Mouse (Mus musculus) thymus, adult 2 months (tissue): ENCODE results near the gene Cd46. TPM values are rescaled to one million over a fixed set of nuclear protein-coding genes. Genes with fewer than 3 reads are reported as not detected.

Experiments
- DNase-seq: peaks from one replicate; pipeline ENCODE4 v3.0.0; 2021
- H3K27ac ChIP-seq: fragments of 200-500 bp; 2 replicates; pipeline ENCODE4 v1.5.1; 2012; ENCODE audit warnings: low read length, control low read depth; ENCODE audit not compliant: control insufficient read depth, insufficient read depth
- H3K27me3 ChIP-seq: fragments of 200-500 bp; 2 replicates; pipeline ENCODE4 v1.6.1; 2012; ENCODE audit warnings: mild to moderate bottlenecking, low read length, moderate library complexity, mixed read lengths; ENCODE audit not compliant: control insufficient read depth, insufficient read depth
- H3K36me3 ChIP-seq: fragments of 200-500 bp; 2 replicates; pipeline ENCODE4 v1.6.1; 2012; ENCODE audit warnings: mild to moderate bottlenecking, low read length, moderate library complexity; ENCODE audit not compliant: control insufficient read depth, insufficient read depth
- H3K4me1 ChIP-seq: fragments of 200-500 bp; replicated peaks from 2 replicates; pipeline ENCODE4 v1.6.1; 2012; ENCODE audit warnings: low read length; ENCODE audit not compliant: control insufficient read depth, insufficient read depth
- H3K4me3 ChIP-seq: fragments of 200-500 bp; 2 replicates; pipeline ENCODE4 v1.5.1; 2012; ENCODE audit warnings: mild to moderate bottlenecking, low read length, control low read depth, moderate library complexity; ENCODE audit not compliant: control insufficient read depth, insufficient read depth
- CTCF ChIP-seq: fragments of 200-500 bp; IDR thresholded peaks from 2 replicates; pipeline ENCODE4 v1.5.1; 2012; ENCODE audit warnings: mild to moderate bottlenecking, control low read depth, low read length, moderate library complexity, borderline replicate concordance; ENCODE audit not compliant: control insufficient read depth, poor library complexity, insufficient read depth; ENCODE audit errors: extremely low read depth
- POLR2A ChIP-seq: fragments of 200-500 bp; IDR thresholded peaks from 2 replicates; pipeline ENCODE4 v1.6.1; 2012; ENCODE audit warnings: mild to moderate bottlenecking, low read length, control low read depth, moderate library complexity; ENCODE audit not compliant: control insufficient read depth, poor library complexity, insufficient read depth; ENCODE audit errors: extremely low read depth
- WGBS: fragments of 180-500 bp; shearing (Covaris S2); methylation state at CpG from one replicate; pipeline ENCODE4 v1.1.7; 2018; 5-methylcytosine and 5-hydroxymethylcytosine counted together
- polyA plus RNA-seq: library from polyadenylated mRNA; depleted of rRNA; stranded (reverse); fragments of >200 nt; gene quantifications from 2 replicates; pipeline ENCODE4 v1.2.3, GENCODE M21; 2012; rRNA removed

Cd46 gene
- polyA plus RNA-seq, 1 experiment, result 2.0 TPM

DNA sequence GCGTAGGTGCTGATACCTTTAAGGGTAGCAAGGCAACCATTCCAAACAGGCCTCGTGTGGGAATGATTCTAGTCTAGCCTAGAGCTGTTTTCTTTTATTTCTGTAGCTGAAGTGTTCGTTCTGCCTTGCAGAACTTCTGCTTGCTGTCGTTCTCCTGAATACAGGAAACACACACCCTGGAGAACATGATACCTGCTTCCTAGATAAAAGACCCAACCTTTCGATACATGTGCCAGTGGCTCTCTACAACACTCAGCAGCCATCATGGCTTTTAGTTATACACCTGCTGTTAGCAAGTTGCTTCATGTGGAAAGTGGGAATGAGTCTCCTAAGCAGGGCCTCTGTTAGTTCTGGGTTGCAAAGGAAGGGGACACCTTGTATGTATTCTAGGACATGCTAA is 97.8 kb downstream of the Cd46 start:
- Histone ChIP-seq H3K4me1 (0 out of 2 replicates have a peak, but pooled peaks cover 4% of the 10 kb centered on the region), H3K27ac (no peak overlapping the region), H3K4me3 (no peak overlapping the region), H3K27me3 (no peaks in the 10 kb centered on the region), H3K36me3 (no peaks in the 10 kb centered on the region)
- DNase-seq, result no peak
- 78% methylated on average over 5 of the region's 5 CpGs for WGBS
- TF ChIP-seq CTCF (no peak), POLR2A (no peak)

DNA sequence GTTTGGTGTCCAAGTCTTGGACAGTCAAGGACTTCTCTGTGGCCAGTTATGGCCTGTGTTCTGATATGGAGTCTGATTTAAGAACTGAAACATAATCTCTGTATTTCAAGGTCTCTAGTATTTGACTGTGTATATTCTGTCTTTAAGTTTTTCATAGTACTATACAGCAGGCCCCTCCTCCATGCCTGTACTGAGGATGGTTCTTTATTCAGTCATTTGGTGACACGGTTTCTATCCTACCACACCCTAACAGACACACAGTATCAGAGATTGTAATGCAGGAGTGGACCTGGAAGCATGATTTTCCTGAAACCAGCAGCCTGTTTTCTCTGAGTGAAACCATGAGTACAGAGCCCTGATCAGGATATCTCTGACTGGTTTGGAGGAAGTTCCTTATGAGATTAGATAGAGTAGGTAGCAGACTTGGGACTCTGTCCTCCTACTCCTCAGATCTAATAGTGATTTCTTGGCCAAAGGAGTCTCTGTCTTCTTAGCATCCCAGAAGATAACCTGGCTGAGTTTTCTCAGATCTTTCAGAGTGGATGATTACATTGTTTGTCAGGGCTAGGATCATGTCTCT is 98.5 kb downstream of the Cd46 start:
- WGBS, result 83% methylated on average over 1 of the region's 1 CpGs
- TF ChIP-seq POLR2A (no peak), CTCF (no peak)
- Histone ChIP-seq H3K27ac (no peak overlapping the region), H3K27me3 (no peaks in the 10 kb centered on the region), H3K4me1 (0 out of 2 replicates have a peak, but pooled peaks cover 4% of the 10 kb centered on the region), H3K4me3 (no peak overlapping the region), H3K36me3 (no peaks in the 10 kb centered on the region)
- DNase-seq, result no peak

DNA sequence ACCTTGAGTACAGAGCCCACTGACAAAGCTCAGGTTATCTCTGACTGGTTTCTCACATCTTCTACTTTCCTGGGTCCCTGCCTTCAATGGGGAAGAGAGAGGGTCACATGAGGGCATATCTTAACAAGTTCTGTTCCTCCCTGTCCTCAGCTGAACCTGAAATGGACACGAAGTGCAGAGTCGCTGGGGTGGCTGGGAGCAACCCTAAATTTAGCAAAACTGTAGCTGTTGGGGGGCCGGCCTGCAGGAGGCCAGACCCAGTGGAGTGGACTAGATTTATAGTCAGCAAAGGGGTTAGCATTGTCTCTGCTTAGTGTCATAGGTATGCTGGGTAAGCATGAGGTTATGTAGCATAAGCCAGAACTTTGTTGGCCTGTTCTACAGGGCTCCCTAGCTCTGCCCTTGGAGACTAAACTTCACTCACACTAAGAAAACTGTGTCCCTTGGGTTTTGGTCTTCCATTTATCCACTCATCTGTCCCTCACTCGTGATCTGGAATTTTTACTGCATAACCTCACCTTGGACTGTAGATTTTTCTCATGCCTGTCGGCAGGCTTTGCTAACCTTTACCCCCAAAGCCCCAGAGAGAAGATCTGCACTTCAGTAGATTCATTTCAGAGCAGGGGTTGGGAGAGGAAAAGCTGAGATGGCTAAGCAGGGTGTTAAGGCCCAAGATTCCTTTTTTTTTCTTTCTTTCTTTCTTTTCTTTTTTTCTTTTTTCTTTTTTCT is 99.3 kb downstream of the Cd46 start:
- Histone ChIP-seq H3K27ac (no peak overlapping the region), H3K4me3 (no peak overlapping the region), H3K36me3 (no peaks in the 10 kb centered on the region), H3K27me3 (no peaks in the 10 kb centered on the region), H3K4me1 (0 out of 2 replicates have a peak, but pooled peaks cover 4% of the 10 kb centered on the region)
- no peak for TF ChIP-seq CTCF
- TF ChIP-seq POLR2A, result no peak
- no peak for DNase-seq
- WGBS, result 81% methylated on average over 5 of the region's 5 CpGs

DNA sequence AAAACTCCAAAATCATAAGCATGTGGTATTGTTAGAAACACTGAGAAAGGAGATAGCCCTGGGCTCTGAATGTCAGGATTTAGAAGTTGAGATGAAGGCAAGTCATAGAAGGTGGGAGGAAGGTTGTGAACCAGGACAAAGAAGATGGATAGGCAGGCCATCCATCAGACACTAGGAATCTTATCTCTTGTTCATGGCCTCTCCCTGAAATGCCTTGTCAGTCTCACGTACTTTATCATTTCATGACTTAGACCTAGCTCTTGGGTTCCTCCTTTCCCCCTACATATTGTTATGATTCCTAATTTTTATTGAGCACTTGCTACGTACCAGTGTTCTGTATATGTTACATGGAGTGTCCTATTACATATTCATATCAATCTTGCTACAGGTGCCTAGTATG is 100.4 kb downstream of the Cd46 start:
- no peaks in the 10 kb centered on the region for H3K36me3 ChIP-seq
- TF ChIP-seq CTCF, result no peak
- TF ChIP-seq POLR2A, result no peak
- 98% methylated on average over 2 of the region's 2 CpGs for WGBS
- DNase-seq, result no peak
- 0 out of 2 replicates have a peak, but pooled peaks cover 4% of the 10 kb centered on the region for H3K4me1 ChIP-seq
- no peaks in the 10 kb centered on the region for H3K27me3 ChIP-seq
- H3K4me3 ChIP-seq, result no peak overlapping the region
- H3K27ac ChIP-seq, result no peak overlapping the region

DNA sequence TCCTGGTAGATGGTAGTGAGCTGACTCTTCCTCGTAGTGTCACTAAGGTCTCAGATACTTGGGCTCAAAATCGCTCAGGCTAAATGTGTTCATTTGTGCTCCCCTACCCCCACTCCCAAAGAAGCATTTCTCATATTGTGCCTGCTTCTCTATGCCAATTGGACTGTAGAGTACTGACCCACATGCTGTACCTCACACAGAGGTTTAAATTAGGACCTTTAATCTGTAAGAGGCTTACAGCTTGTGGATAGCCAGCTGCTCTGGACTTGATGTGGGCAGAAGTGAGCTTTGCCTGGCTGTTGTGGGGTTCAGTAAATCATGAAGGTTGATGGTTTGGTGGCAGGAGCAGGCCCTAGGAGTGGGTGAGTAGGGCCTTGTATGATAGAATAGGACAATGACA is 101.1 kb downstream of the Cd46 start:
- H3K36me3 ChIP-seq, result no peaks in the 10 kb centered on the region
- no peak overlapping the region for H3K4me3 ChIP-seq
- H3K27ac ChIP-seq, result no peak overlapping the region
- TF ChIP-seq POLR2A, result no peak
- no peak for TF ChIP-seq CTCF
- 98% methylated on average over 2 of the region's 2 CpGs for WGBS
- no peak for DNase-seq
- 0 out of 2 replicates have a peak, but pooled peaks cover 4% of the 10 kb centered on the region for H3K4me1 ChIP-seq
- H3K27me3 ChIP-seq, result no peaks in the 10 kb centered on the region

DNA sequence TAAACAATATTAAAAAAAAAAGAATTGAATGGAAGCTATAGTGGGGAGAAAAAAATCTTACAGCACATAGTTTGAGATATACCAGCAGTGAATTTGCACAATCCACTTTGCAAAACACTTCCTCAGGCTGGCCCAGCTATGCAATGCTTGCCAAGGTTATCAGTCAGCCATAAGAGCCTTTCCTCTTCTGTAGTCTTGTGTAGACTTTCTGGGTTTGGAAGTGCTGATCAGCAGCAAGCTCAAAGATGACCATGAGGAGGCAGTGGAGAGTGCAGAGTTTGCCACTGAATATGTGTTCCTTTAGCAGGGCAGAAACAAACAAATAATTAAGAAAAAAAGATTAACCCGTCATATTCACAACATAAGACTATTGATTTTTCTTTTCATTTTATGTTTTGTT is 103.0 kb downstream of the Cd46 start:
- H3K27ac ChIP-seq, result no peak overlapping the region
- H3K27me3 ChIP-seq, result no peaks in the 10 kb centered on the region
- 94% methylated on average over 1 of the region's 1 CpGs for WGBS
- H3K4me1 ChIP-seq, result no peaks in the 10 kb centered on the region
- no peak for DNase-seq
- H3K36me3 ChIP-seq, result no peaks in the 10 kb centered on the region
- no peak for TF ChIP-seq POLR2A
- no peak for TF ChIP-seq CTCF
- H3K4me3 ChIP-seq, result no peak overlapping the region

Other genes starting within 250 kb of the Cd46 start
- 14.2 and 20.1 TPM in 2 replicates for gene Cd34, start 153.4 kb downstream of the Cd46 start, polyA plus RNA-seq
- 54.0 and 66.8 TPM in 2 replicates for gene Cr1l, start 39.3 kb upstream of the Cd46 start, polyA plus RNA-seq
- gene Cr2, start 84.5 kb upstream of the Cd46 start, polyA plus RNA-seq, result 0.55 and 0.93 TPM in 2 replicates